Mouse (Mus musculus): ENCODE data around the gene Pon1.

DNA sequence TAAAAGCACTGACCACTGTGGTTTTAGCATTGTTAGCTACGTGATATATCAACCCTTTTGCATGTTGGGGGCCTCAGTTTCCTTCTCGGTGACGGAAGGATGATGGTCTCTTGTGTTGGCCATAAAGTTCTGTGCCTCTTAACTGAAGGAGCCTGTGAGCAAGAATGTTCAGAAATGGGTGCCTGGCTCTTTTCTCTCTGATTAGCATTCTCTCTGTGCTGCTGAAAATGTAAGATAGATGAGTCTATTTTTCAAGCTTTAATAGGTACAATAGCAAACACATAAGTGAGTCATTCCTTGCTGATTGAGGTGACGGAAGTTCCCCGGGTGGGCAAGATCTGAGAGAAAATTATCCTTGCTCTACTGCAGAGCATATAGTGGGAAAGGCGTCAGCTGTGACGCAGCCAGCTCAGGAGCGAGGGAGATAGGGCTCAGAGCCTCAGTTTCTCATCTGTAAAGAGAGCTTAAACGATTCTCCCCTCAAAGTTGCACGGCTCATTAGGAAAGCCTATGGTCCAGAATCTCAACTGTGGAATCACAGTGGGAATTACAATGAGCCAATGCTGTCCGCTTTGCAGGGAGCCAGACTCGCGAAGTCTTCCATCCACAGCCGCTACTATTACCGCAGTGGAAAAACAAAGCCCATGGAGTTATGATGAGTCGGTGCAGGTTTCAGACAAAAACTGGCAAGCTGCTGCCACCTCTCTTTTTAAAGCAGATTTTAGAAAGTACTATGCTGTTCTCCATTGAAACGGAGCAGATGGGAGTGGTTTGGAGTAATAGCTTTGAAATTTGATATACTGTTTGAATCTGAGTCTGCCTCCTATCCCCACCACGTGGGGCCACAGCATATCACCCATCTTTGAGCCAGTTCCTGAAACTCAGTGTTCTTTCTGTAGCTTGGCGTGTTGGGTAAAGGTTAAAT is 15.5 kb downstream of the Pon1 start:
- no peak for TF ChIP-seq ZNF384 (IDR thresholded peaks at IDR 0.05; ENCODE audit: low read depth, low read length)
- no peak for TF ChIP-seq CHD2 (IDR thresholded peaks at IDR 0.05; ENCODE audit: low read depth, low read length)
- no peak for TF ChIP-seq ZC3H11A (IDR thresholded peaks at IDR 0.05; ENCODE audit: borderline replicate concordance, low read depth, low read length)
- no peak for TF ChIP-seq HCFC1 (IDR thresholded peaks at IDR 0.05; ENCODE audit: borderline replicate concordance, insufficient read depth, low read length)
